Mouse (Mus musculus) myocyte (in vitro differentiated cells): ENCODE measurements around the gene Atp2a1.

ENCODE experiments used
- E2F4 ChIP-seq: IDR thresholded peaks from one replicate; pipeline ENCODE4 v1.6.1; 2011; ENCODE audit warnings: mild to moderate bottlenecking, control low read depth, moderate library complexity; ENCODE audit not compliant: insufficient read depth
- MAX ChIP-seq: IDR thresholded peaks from one replicate; pipeline ENCODE4 v1.6.1; 2011; ENCODE audit warnings: low read depth, mild to moderate bottlenecking, control low read depth
- MYOD1 ChIP-seq, 3 experiments: IDR thresholded peaks; one replicate each; pipeline ENCODE4 v1.6.1; 2011; ENCODE audit warnings: control low read depth in 2 of 3, low read depth in 2 of 3, mild to moderate bottlenecking in 2 of 3, moderate library complexity in 1 of 3; ENCODE audit not compliant: insufficient read length in 2 of 3, control insufficient read depth in 1 of 3
- POLR2A ChIP-seq: IDR thresholded peaks from one replicate; pipeline ENCODE4 v1.6.1; 2011; ENCODE audit warnings: low read depth, mild to moderate bottlenecking, control low read depth, moderate library complexity; ENCODE audit not compliant: insufficient read length
- POLR2AphosphoS2 ChIP-seq: IDR thresholded peaks from one replicate; pipeline ENCODE4 v1.6.1; 2011; ENCODE audit warnings: low read depth, control low read depth; ENCODE audit not compliant: insufficient read length

GRCm38 (mm10) chr7:126467834-126468627, 5.1 kb upstream of the Atp2a1 start:
- TF ChIP-seq POLR2AphosphoS2 (peak; percentile 49), E2F4 (no peak), MAX (no peak), POLR2A (no peak), MYOD1 (IDR thresholded peaks at IDR 0.05; ENCODE audit: control insufficient read depth in 1 of 3, insufficient read length in 2 of 3, low read depth in 2 of 3) (no peak)
